Mouse (Mus musculus) midbrain, embryonic 13.5 days (tissue): ENCODE results near the gene Esrrg. TPM values are rescaled to one million over a fixed set of nuclear protein-coding genes. Genes with fewer than 3 reads are reported as not detected.

ENCODE experiments used
- ATAC-seq: fragments of 200-750 bp; cut with Nextera tagmentation; 2 replicates; pipeline ENCODE4 v1.8.0; 2017; ENCODE audit warnings: mild to moderate bottlenecking, moderate TSS enrichment, moderate library complexity
- H3K27ac ChIP-seq: fragments of 300-500 bp; sonication (generic); 2 replicates; pipeline ENCODE4 v1.5.1; 2015; ENCODE audit warnings: inconsistent platforms, mild to moderate bottlenecking, moderate library complexity
- H3K27me3 ChIP-seq: fragments of 300-500 bp; sonication (generic); 2 replicates; pipeline ENCODE4 v1.6.1; 2015; ENCODE audit warnings: mild to moderate bottlenecking, inconsistent platforms
- H3K36me3 ChIP-seq: fragments of 300-500 bp; sonication (generic); 2 replicates; pipeline ENCODE4 v1.6.1; 2015; ENCODE audit warnings: mild to moderate bottlenecking, inconsistent platforms
- H3K4me1 ChIP-seq: fragments of 300-500 bp; sonication (generic); replicated peaks from 2 replicates; pipeline ENCODE4 v1.6.1; 2015; ENCODE audit warnings: inconsistent platforms
- H3K4me2 ChIP-seq: fragments of 300-500 bp; sonication (generic); replicated peaks from 2 replicates; pipeline ENCODE4 v1.6.1; 2015; ENCODE audit warnings: moderate library complexity, mild to moderate bottlenecking, inconsistent platforms
- H3K4me3 ChIP-seq: fragments of 300-500 bp; sonication (generic); replicated peaks from 2 replicates; pipeline ENCODE4 v1.5.1; 2015; ENCODE audit warnings: mild to moderate bottlenecking, inconsistent platforms
- H3K9ac ChIP-seq: fragments of 300-500 bp; sonication (generic); replicated peaks from 2 replicates; pipeline ENCODE4 v1.6.1; 2015; ENCODE audit warnings: mild to moderate bottlenecking, inconsistent platforms
- H3K9me3 ChIP-seq: fragments of 300-500 bp; sonication (generic); 2 replicates; pipeline ENCODE4 v1.6.1; 2016; ENCODE audit warnings: mild to moderate bottlenecking, inconsistent platforms
- WGBS: fragments of 180-500 bp; shearing (Covaris S2); methylation state at CpG from one replicate; pipeline ENCODE4 v1.1.7; 2015; 5-methylcytosine and 5-hydroxymethylcytosine counted together
- polyA plus RNA-seq: library from polyadenylated mRNA; unstranded; fragments of >200 nt; fragmentation: Nextera tagmentation; extraction: Ambion mirVana; gene quantifications from 2 replicates; pipeline ENCODE4 v1.2.1, GENCODE M21; 2015

Esrrg gene
- polyA plus RNA-seq, 1 experiment from 2014 or later = 16.5 TPM

- no peak for ATAC-seq
- H3K4me3 ChIP-seq = no peak overlapping the region
- H3K27me3 ChIP-seq = no peaks in the 10 kb centered on the region
- H3K9me3 ChIP-seq = no peaks in the 10 kb centered on the region
- H3K4me1 ChIP-seq = peaks cover 10% of the 10 kb centered on the region
- H3K27ac ChIP-seq = no peak overlapping the region
- WGBS = 74% methylated on average over 3 of the region's 3 CpGs
- no peak overlapping the region for H3K4me2 ChIP-seq
- no peaks in the 10 kb centered on the region for H3K36me3 ChIP-seq
- no peak overlapping the region for H3K9ac ChIP-seq
These were observed 293.6 kb downstream of the Esrrg start for GRCm38 (mm10) chr1:187902176-187902575.

- ATAC-seq = no peak
- Histone ChIP-seq H3K27me3 (no peaks in the 10 kb centered on the region), H3K36me3 (no peaks in the 10 kb centered on the region), H3K27ac (no peak overlapping the region), H3K4me1 (peaks cover 15% of the 10 kb centered on the region), H3K4me3 (no peak overlapping the region), H3K4me2 (no peak overlapping the region), H3K9me3 (no peaks in the 10 kb centered on the region), H3K9ac (no peak overlapping the region)
- WGBS = 70% methylated on average over 4 of the region's 4 CpGs
These were observed 296.1 kb downstream of the Esrrg start for GRCm38 (mm10) chr1:187904731-187905130.

GRCm38 (mm10) chr1:187907407-187907806 is 298.8 kb downstream of the Esrrg start:
- H3K4me3 ChIP-seq = no peak overlapping the region
- no peak overlapping the region for H3K4me2 ChIP-seq
- H3K36me3 ChIP-seq = no peaks in the 10 kb centered on the region
- 55% methylated on average over 7 of the region's 7 CpGs for WGBS
- H3K27me3 ChIP-seq = no peaks in the 10 kb centered on the region
- no peak overlapping the region for H3K27ac ChIP-seq
- H3K9me3 ChIP-seq = no peaks in the 10 kb centered on the region
- ATAC-seq = no peak
- H3K9ac ChIP-seq = no peak overlapping the region
- H3K4me1 ChIP-seq = peaks cover 15% of the 10 kb centered on the region

- H3K4me2 ChIP-seq = no peak overlapping the region
- no peak overlapping the region for H3K4me3 ChIP-seq
- 3% methylated on average over 3 of the region's 3 CpGs for WGBS
- no peak overlapping the region for H3K27ac ChIP-seq
- ATAC-seq = 0 out of 2 replicates have a peak, but pooled peaks have one; percentile 27
- H3K27me3 ChIP-seq = no peaks in the 10 kb centered on the region
- H3K4me1 ChIP-seq = peaks cover 15% of the 10 kb centered on the region
- no peak overlapping the region for H3K9ac ChIP-seq
- H3K9me3 ChIP-seq = no peaks in the 10 kb centered on the region
- H3K36me3 ChIP-seq = no peaks in the 10 kb centered on the region
These were observed 299.3 kb downstream of the Esrrg start for GRCm38 (mm10) chr1:187907871-187908270.

GRCm38 (mm10) chr1:187910718-187911117 is 302.1 kb downstream of the Esrrg start:
- H3K9me3 ChIP-seq = no peaks in the 10 kb centered on the region
- no peak overlapping the region for H3K4me3 ChIP-seq
- H3K36me3 ChIP-seq = no peaks in the 10 kb centered on the region
- H3K4me1 ChIP-seq = peaks cover 8% of the 10 kb centered on the region; the same call in 1 of the 2 replicates
- H3K27ac ChIP-seq = no peak overlapping the region
- no peak for ATAC-seq
- H3K27me3 ChIP-seq = no peaks in the 10 kb centered on the region
- no peak overlapping the region for H3K9ac ChIP-seq
- H3K4me2 ChIP-seq = no peak overlapping the region
- WGBS = 93% methylated on average over 7 of the region's 7 CpGs

- no peak overlapping the region for H3K4me2 ChIP-seq
- H3K4me1 ChIP-seq = peaks cover 7% of the 10 kb centered on the region; the same call in 1 of the 2 replicates
- H3K4me3 ChIP-seq = no peak overlapping the region
- H3K9me3 ChIP-seq = no peaks in the 10 kb centered on the region
- no peak overlapping the region for H3K27ac ChIP-seq
- no peak for ATAC-seq
- H3K9ac ChIP-seq = no peak overlapping the region
- H3K36me3 ChIP-seq = no peaks in the 10 kb centered on the region
- H3K27me3 ChIP-seq = no peaks in the 10 kb centered on the region
- 89% methylated on average over 6 of the region's 6 CpGs for WGBS
These were observed 302.6 kb downstream of the Esrrg start for GRCm38 (mm10) chr1:187911201-187911600.

- no peak for ATAC-seq
- Histone ChIP-seq H3K4me3 (no peak overlapping the region), H3K27ac (no peak overlapping the region), H3K4me1 (peaks cover 5% of the 10 kb centered on the region), H3K27me3 (no peaks in the 10 kb centered on the region), H3K4me2 (no peak overlapping the region), H3K36me3 (no peaks in the 10 kb centered on the region), H3K9ac (no peak overlapping the region), H3K9me3 (no peaks in the 10 kb centered on the region)
- 48% methylated on average over 6 of the region's 6 CpGs for WGBS
These were observed 309.7 kb downstream of the Esrrg start for GRCm38 (mm10) chr1:187918303-187918702.

GRCm38 (mm10) chr1:187918939-187919338 is 310.3 kb downstream of the Esrrg start:
- Histone ChIP-seq H3K36me3 (no peaks in the 10 kb centered on the region), H3K4me1 (peaks cover 5% of the 10 kb centered on the region), H3K4me3 (no peak overlapping the region), H3K27me3 (no peaks in the 10 kb centered on the region), H3K27ac (no peak overlapping the region), H3K9me3 (no peaks in the 10 kb centered on the region), H3K4me2 (no peak overlapping the region), H3K9ac (no peak overlapping the region)
- no peak for ATAC-seq
- 82% methylated on average over 4 of the region's 4 CpGs for WGBS

GRCm38 (mm10) chr1:187920156-187920777 is 311.7 kb downstream of the Esrrg start:
- H3K4me3 ChIP-seq = no peak overlapping the region
- H3K4me1 ChIP-seq = peaks cover 5% of the 10 kb centered on the region
- H3K4me2 ChIP-seq = no peak overlapping the region
- no peaks in the 10 kb centered on the region for H3K9me3 ChIP-seq
- no peak overlapping the region for H3K27ac ChIP-seq
- no peak overlapping the region for H3K9ac ChIP-seq
- 74% methylated on average over 5 of the region's 5 CpGs for WGBS
- no peak for ATAC-seq
- H3K36me3 ChIP-seq = no peaks in the 10 kb centered on the region
- H3K27me3 ChIP-seq = no peaks in the 10 kb centered on the region

GRCm38 (mm10) chr1:187931146-187931545 is 322.6 kb downstream of the Esrrg start:
- no peaks in the 10 kb centered on the region for H3K9me3 ChIP-seq
- no peaks in the 10 kb centered on the region for H3K36me3 ChIP-seq
- H3K27me3 ChIP-seq = no peaks in the 10 kb centered on the region
- H3K4me2 ChIP-seq = no peak overlapping the region
- WGBS = 81% methylated on average over 3 of the region's 3 CpGs
- ATAC-seq = no peak
- H3K9ac ChIP-seq = no peak overlapping the region
- H3K27ac ChIP-seq = no peak overlapping the region
- no peak overlapping the region for H3K4me3 ChIP-seq
- H3K4me1 ChIP-seq = no peaks in the 10 kb centered on the region

- no peaks in the 10 kb centered on the region; the same call in 1 of the 2 replicates for H3K4me1 ChIP-seq
- no peak overlapping the region for H3K9ac ChIP-seq
- WGBS = 94% methylated on average over 7 of the region's 7 CpGs
- no peaks in the 10 kb centered on the region for H3K36me3 ChIP-seq
- no peak for ATAC-seq
- no peaks in the 10 kb centered on the region for H3K9me3 ChIP-seq
- H3K27me3 ChIP-seq = peaks cover 4% of the 10 kb centered on the region; the same call in 1 of the 2 replicates
- H3K4me3 ChIP-seq = no peak overlapping the region
- no peak overlapping the region for H3K27ac ChIP-seq
- H3K4me2 ChIP-seq = no peak overlapping the region
These were observed 330.1 kb downstream of the Esrrg start for GRCm38 (mm10) chr1:187938652-187939051.

- ATAC-seq = no peak
- H3K9me3 ChIP-seq = no peaks in the 10 kb centered on the region
These were observed 330.5 kb downstream of the Esrrg start for GRCm38 (mm10) chr1:187939078-187939477.

GRCm38 (mm10) chr1:187951506-187951905 is 342.9 kb downstream of the Esrrg start:
- Histone ChIP-seq H3K4me3 (no peak overlapping the region), H3K9me3 (no peaks in the 10 kb centered on the region), H3K4me1 (no peaks in the 10 kb centered on the region; the same call in 1 of the 2 replicates), H3K9ac (no peak overlapping the region), H3K4me2 (no peak overlapping the region), H3K27ac (no peak overlapping the region), H3K27me3 (no peaks in the 10 kb centered on the region), H3K36me3 (no peaks in the 10 kb centered on the region)
- ATAC-seq = no peak
- 78% methylated on average over 3 of the region's 3 CpGs for WGBS

More at GRCm38 (mm10) chr1:187939078-187939477, 330.5 kb downstream of the Esrrg start:
- Histone ChIP-seq H3K9ac (no peak overlapping the region), H3K4me2 (no peak overlapping the region), H3K4me3 (no peak overlapping the region), H3K36me3 (no peaks in the 10 kb centered on the region), H3K27me3 (peaks cover 4% of the 10 kb centered on the region; the same call in 1 of the 2 replicates), H3K4me1 (no peaks in the 10 kb centered on the region; the same call in 1 of the 2 replicates), H3K27ac (no peak overlapping the region)
- WGBS = 19% methylated on average over 4 of the region's 4 CpGs
